In genomic region chr8:121241761-121242552, GRCm38 (mm10) we compare ENCODE assay signal across 8 mouse cellular contexts.
DNase-seq lines count a peak whose midpoint lies in the region; ATAC-seq lines count a peak whose summit lies in the region.

No protein-coding gene starts in this region.

- peak overlapping the region; percentile 30 for H3K27ac ChIP-seq in heart, embryonic 11.5 days (ENCODE audit: low read depth, low read length)

- WGBS in heart, embryonic 11.5 days (ENCODE audit: insufficient replicate concordance): 13% methylated on average over 14 of the region's 14 CpGs

- H3K9ac ChIP-seq in heart, embryonic 11.5 days (ENCODE audit: low read depth, low read length): 0 out of 2 replicates have a peak overlapping the region, but pooled peaks have one; percentile 44

- peak overlapping the region; percentile 48 for H3K4me2 ChIP-seq in heart, embryonic 11.5 days

- no peaks in the 10 kb centered on the region for H3K9me3 ChIP-seq in heart, embryonic 11.5 days (replicated peaks; ENCODE audit: control insufficient read depth, low read length)

- H3K27me3 ChIP-seq in heart, embryonic 11.5 days (ENCODE audit: control insufficient read depth, insufficient read depth, low read length): no peaks in the 10 kb centered on the region

- H3K4me1 ChIP-seq in heart, embryonic 11.5 days (ENCODE audit: control insufficient read depth, insufficient read depth, low read length): peaks cover 32% of the 10 kb centered on the region

- peak; percentile 98 for DNase-seq in Muller cell, postnatal 12 days (ENCODE audit: inconsistent ontology term)
- peak; percentile 54 for DNase-seq in embryo, embryonic 10.5 days (ENCODE audit: low spot score)
- DNase-seq in kidney, adult 9 months: peak; percentile 54
- DNase-seq in mesoderm, embryonic 11.5 days (ENCODE audit: low read depth, low spot score): peak; percentile 79
- no peak for DNase-seq in urinary bladder, adult 2 months (ENCODE audit: low spot score)
- no peak for DNase-seq in frontal cortex, adult 2 months (ENCODE audit: extremely low spot score in 1 of 2, low spot score in 1 of 2)

- no peak overlapping the region for H3K4me3 ChIP-seq in heart, embryonic 11.5 days (ENCODE audit: low read depth, low read length)

- peak; percentile 60 for ATAC-seq in heart, embryonic 11.5 days (replicated peaks; ENCODE audit: insufficient number of reproducible peaks, low FRiP score, low TSS enrichment)
- no peak for ATAC-seq in megakaryocyte progenitor cell, adult 5-6 weeks (replicated peaks; ENCODE audit: poor library complexity)

- H3K36me3 ChIP-seq in heart, embryonic 11.5 days (ENCODE audit: control insufficient read depth, insufficient read depth, low read length): no peaks in the 10 kb centered on the region

Comparison
In these comparisons a context has a peak if more than half of its experiments do, and no peak if none do; other contexts are left out.
1. DNase-seq: peak in Muller cell, postnatal 12 days (single experiment), embryo, embryonic 10.5 days (single experiment), kidney, adult 9 months (single experiment) and mesoderm, embryonic 11.5 days (single experiment); none in urinary bladder, adult 2 months (single experiment) and frontal cortex, adult 2 months (0 of 2).